Mouse (Mus musculus): ENCODE results near the gene Serp1. TPM values are rescaled to one million over a fixed set of nuclear protein-coding genes. Genes with fewer than 3 reads are reported as not detected.

Serp1 gene
- polyA plus RNA-seq, 1 experiment from 2014 or later = 140 TPM

DNA sequence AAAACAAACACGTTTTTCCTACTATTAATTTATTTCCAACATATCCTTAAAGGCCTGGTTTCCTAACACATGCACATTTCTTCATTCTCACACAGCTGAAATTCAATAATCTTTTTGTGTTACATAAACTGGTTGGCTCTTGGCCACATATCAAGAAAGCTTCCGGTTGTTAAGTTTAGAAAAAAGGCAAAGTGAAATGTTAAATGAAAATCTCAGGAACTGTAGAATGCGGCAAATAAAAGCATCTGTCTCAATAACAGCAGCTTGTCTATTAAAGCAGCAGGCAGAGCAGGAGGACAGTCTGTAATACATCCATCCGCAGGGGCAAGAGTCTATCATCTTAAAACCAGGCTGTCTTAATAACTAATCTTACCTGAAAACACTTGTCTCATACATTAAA lies 1.4 kb downstream of the Serp1 start:
- Histone ChIP-seq H3K36me3 (ENCODE audit: control insufficient read depth, insufficient read depth, low read length) (peaks cover 12% of the 10 kb centered on the region), H3K9me3 (ENCODE audit: control insufficient read depth, low read length) (no peaks in the 10 kb centered on the region), H3K4me1 (replicated peaks; ENCODE audit: control insufficient read depth, insufficient read depth, low read length) (peaks cover 9% of the 10 kb centered on the region), H3K4me3 (ENCODE audit: low read length) (peak overlapping the region; percentile 68), H3K4me2 (ENCODE audit: low read depth, low read length) (peak overlapping the region; percentile 74), H3K27ac (ENCODE audit: low read length) (no peak overlapping the region), H3K9ac (ENCODE audit: low read length) (0 out of 2 replicates have a peak overlapping the region, but pooled peaks have one; percentile 35), H3K27me3 (ENCODE audit: control insufficient read depth, insufficient read depth, low read depth, low read length) (no peaks in the 10 kb centered on the region)
- 35% methylated on average over 4 of the region's 4 CpGs for WGBS
- no peak for ATAC-seq (ENCODE audit: low read depth)

DNA sequence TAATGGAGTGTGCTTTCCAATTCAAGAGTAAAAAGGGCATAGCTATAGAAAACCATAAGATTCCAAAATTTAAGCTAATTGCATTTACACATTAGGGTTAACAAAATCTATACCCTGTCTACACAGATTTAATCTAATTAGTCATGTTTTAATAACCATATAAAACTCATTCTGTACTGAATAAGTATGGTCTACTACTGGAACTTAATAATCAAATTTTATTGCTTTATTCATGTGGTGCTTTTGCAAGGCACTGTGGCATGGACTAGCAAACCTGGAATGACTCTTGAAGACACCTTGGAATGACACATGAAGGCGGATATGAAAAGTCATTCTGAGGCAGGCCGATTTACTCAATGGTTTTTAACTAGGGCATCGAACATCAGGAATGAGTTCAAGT lies 2.3 kb downstream of the Serp1 start:
- no peak overlapping the region for H3K9ac ChIP-seq (ENCODE audit: low read length)
- no peaks in the 10 kb centered on the region for H3K9me3 ChIP-seq (ENCODE audit: control insufficient read depth, low read length)
- H3K36me3 ChIP-seq (ENCODE audit: control insufficient read depth, insufficient read depth, low read length) = peaks cover 12% of the 10 kb centered on the region
- H3K4me2 ChIP-seq (ENCODE audit: low read depth, low read length) = no peak overlapping the region
- ATAC-seq (ENCODE audit: low read depth) = no peak
- H3K4me3 ChIP-seq (ENCODE audit: low read length) = no peak overlapping the region
- H3K4me1 ChIP-seq (replicated peaks; ENCODE audit: control insufficient read depth, insufficient read depth, low read length) = peaks cover 9% of the 10 kb centered on the region
- 88% methylated on average over 3 of the region's 3 CpGs for WGBS
- H3K27ac ChIP-seq (ENCODE audit: low read length) = no peak overlapping the region
- no peaks in the 10 kb centered on the region for H3K27me3 ChIP-seq (ENCODE audit: control insufficient read depth, insufficient read depth, low read depth, low read length)

DNA sequence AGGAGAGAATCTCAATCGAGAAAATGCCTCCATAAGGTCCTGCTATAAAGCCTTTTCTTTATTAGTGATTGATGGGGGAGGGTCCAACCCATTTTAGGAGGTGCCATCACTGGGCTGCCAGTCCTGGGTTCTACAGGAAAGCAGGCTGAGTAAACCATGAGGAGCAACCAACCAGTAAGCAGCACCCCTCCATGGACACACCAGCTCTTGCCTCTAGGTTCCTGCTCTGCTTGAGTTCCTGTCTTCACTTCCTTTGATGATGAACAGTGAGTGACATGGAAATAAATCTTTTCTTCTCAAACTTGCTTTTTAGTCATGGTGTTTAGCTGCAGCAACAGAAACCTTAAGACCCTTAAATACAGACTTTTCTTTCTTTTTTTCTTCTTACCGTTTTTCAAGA lies 4.3 kb downstream of the Serp1 start:
- H3K9ac ChIP-seq (ENCODE audit: low read length) = no peak overlapping the region
- H3K27ac ChIP-seq (ENCODE audit: low read length) = no peak overlapping the region
- no peaks in the 10 kb centered on the region for H3K9me3 ChIP-seq (ENCODE audit: control insufficient read depth, low read length)
- peaks cover 12% of the 10 kb centered on the region for H3K36me3 ChIP-seq (ENCODE audit: control insufficient read depth, insufficient read depth, low read length)
- no peaks in the 10 kb centered on the region for H3K27me3 ChIP-seq (ENCODE audit: control insufficient read depth, insufficient read depth, low read depth, low read length)
- H3K4me3 ChIP-seq (ENCODE audit: low read length) = no peak overlapping the region
- H3K4me2 ChIP-seq (ENCODE audit: low read depth, low read length) = no peak overlapping the region
- ATAC-seq (ENCODE audit: low read depth) = no peak
- WGBS = 87% methylated on average over 2 of the region's 2 CpGs
- peaks cover 9% of the 10 kb centered on the region for H3K4me1 ChIP-seq (replicated peaks; ENCODE audit: control insufficient read depth, insufficient read depth, low read length)

DNA sequence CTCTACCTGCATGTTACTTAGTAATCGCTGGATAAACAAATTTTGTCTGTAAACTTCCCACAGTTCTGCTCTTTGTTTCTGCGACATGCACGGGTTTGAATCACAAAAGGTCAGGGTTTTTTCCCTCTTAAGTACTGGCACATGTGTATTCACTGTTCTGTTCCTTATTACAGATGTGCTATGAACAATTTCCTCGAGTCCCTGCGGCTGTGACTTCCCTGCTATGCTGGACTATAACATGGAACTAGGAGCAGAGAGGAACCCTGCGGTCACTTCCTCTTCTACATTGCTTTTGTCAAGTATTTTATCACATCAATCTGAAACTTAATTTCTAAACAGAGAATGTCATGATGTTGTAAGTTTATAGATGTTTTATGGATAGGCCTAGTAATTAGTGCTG lies 5.4 kb downstream of the Serp1 start:
- H3K27me3 ChIP-seq (ENCODE audit: control insufficient read depth, insufficient read depth, low read depth, low read length) = no peaks in the 10 kb centered on the region
- H3K27ac ChIP-seq (ENCODE audit: low read length) = no peak overlapping the region
- no peak overlapping the region for H3K4me3 ChIP-seq (ENCODE audit: low read length)
- 86% methylated on average over 6 of the region's 6 CpGs for WGBS
- no peak overlapping the region for H3K9ac ChIP-seq (ENCODE audit: low read length)
- peaks cover 12% of the 10 kb centered on the region for H3K36me3 ChIP-seq (ENCODE audit: control insufficient read depth, insufficient read depth, low read length)
- H3K4me1 ChIP-seq (replicated peaks; ENCODE audit: control insufficient read depth, insufficient read depth, low read length) = peaks cover 9% of the 10 kb centered on the region
- no peak for ATAC-seq (ENCODE audit: low read depth)
- no peak overlapping the region for H3K4me2 ChIP-seq (ENCODE audit: low read depth, low read length)
- H3K9me3 ChIP-seq (ENCODE audit: control insufficient read depth, low read length) = no peaks in the 10 kb centered on the region

DNA sequence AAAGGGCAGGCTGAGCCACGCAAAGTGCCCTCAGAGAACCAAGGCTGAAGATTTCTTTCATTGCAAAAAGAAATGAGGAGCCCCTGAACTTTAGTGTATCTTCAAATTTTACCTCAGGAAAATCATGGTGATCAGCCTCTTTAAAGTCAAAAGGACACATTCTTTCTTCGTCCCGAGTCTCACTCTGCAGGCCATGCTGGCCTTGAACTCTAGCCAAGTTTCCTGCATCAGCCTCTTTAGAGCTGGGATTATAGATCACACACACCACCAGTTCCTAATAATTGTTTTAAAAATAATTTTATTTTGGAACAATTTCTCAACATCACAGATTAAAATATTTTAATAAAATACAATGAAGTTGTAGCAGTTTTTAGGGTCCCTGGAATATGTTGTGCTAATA lies 6.2 kb downstream of the Serp1 start:
- Histone ChIP-seq H3K27me3 (ENCODE audit: control insufficient read depth, insufficient read depth, low read depth, low read length) (no peaks in the 10 kb centered on the region), H3K9me3 (ENCODE audit: control insufficient read depth, low read length) (no peaks in the 10 kb centered on the region), H3K4me1 (replicated peaks; ENCODE audit: control insufficient read depth, insufficient read depth, low read length) (peaks cover 9% of the 10 kb centered on the region), H3K27ac (ENCODE audit: low read length) (no peak overlapping the region), H3K4me2 (ENCODE audit: low read depth, low read length) (no peak overlapping the region), H3K4me3 (ENCODE audit: low read length) (no peak overlapping the region), H3K9ac (ENCODE audit: low read length) (no peak overlapping the region), H3K36me3 (ENCODE audit: control insufficient read depth, insufficient read depth, low read length) (peaks cover 12% of the 10 kb centered on the region)
- 35% methylated on average over 3 of the region's 3 CpGs for WGBS
- ATAC-seq (ENCODE audit: low read depth) = no peak

DNA sequence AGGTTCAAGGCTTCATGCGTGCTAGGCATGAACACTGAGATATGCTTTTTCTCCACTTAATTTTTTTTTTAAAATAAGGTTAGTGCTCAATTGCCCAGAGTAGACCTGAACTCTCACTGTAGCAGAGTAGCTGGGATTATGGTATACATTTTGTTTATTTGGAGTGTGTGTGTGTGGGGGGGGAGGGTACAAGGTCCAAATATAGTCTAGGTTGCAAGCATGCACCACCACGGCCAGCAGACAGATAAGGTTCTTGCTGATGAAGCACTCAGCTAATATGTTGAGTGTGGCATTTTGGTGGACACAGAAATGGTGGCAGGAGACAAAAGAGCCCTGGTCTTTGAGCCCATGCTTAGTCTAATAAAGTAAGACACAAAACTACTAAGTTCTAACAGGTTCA lies 6.7 kb downstream of the Serp1 start:
- WGBS = 74% methylated on average over 2 of the region's 2 CpGs
- no peak overlapping the region for H3K27ac ChIP-seq (ENCODE audit: low read length)
- H3K4me2 ChIP-seq (ENCODE audit: low read depth, low read length) = no peak overlapping the region
- no peaks in the 10 kb centered on the region for H3K27me3 ChIP-seq (ENCODE audit: control insufficient read depth, insufficient read depth, low read depth, low read length)
- no peak overlapping the region for H3K4me3 ChIP-seq (ENCODE audit: low read length)
- ATAC-seq (ENCODE audit: low read depth) = no peak
- no peak overlapping the region for H3K9ac ChIP-seq (ENCODE audit: low read length)
- no peaks in the 10 kb centered on the region for H3K9me3 ChIP-seq (ENCODE audit: control insufficient read depth, low read length)
- peaks cover 12% of the 10 kb centered on the region for H3K36me3 ChIP-seq (ENCODE audit: control insufficient read depth, insufficient read depth, low read length)
- peaks cover 4% of the 10 kb centered on the region for H3K4me1 ChIP-seq (replicated peaks; ENCODE audit: control insufficient read depth, insufficient read depth, low read length)

DNA sequence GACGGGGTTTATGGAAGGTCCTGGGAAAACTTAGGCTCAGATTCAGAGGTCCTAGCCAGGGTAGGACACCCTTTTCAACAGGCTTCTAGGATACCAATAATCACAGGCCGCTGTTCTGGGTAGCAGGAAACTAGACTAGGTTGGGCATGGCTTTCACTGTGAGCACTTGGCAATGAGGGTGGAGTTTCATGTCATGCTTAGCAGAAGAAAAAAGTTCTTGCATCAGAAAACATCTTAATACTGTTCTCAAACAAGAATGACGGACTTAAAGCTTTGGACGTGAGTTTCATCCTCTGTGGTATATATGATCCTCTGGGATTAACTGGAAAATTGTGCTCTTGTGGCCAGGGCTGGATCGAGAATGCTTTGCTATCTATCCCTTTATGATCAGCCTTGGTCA lies 7.9 kb downstream of the Serp1 start:
- Histone ChIP-seq H3K4me3 (ENCODE audit: low read length) (no peak overlapping the region), H3K27ac (ENCODE audit: low read length) (no peak overlapping the region), H3K9ac (ENCODE audit: low read length) (no peak overlapping the region), H3K4me1 (replicated peaks; ENCODE audit: control insufficient read depth, insufficient read depth, low read length) (no peaks in the 10 kb centered on the region), H3K27me3 (ENCODE audit: control insufficient read depth, insufficient read depth, low read depth, low read length) (no peaks in the 10 kb centered on the region), H3K9me3 (ENCODE audit: control insufficient read depth, low read length) (no peaks in the 10 kb centered on the region), H3K36me3 (ENCODE audit: control insufficient read depth, insufficient read depth, low read length) (peaks cover 7% of the 10 kb centered on the region), H3K4me2 (ENCODE audit: low read depth, low read length) (no peak overlapping the region)
- ATAC-seq (ENCODE audit: low read depth) = no peak
- WGBS = 75% methylated on average over 5 of the region's 5 CpGs

DNA sequence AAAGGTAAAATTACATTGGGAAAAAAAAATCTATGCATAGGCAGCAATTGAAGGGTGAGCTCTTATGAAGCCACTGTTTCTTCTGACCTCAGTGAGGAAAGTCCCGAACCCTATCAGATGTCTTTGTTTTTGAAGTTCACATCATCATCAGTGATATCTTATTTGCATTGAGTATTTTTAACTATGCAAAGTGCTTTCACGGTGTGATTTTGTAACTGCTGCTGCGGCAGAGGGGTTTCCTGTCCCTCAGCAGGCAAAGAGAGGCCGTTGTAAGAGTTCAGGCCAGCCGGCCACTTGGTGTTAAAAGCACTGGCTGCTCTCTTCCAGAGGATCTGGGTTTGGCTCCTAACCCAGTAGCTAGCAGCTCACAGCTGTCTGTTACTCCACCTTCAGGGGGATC lies 8.4 kb downstream of the Serp1 start:
- Histone ChIP-seq H3K9me3 (ENCODE audit: control insufficient read depth, low read length) (no peaks in the 10 kb centered on the region), H3K4me1 (replicated peaks; ENCODE audit: control insufficient read depth, insufficient read depth, low read length) (no peaks in the 10 kb centered on the region), H3K9ac (ENCODE audit: low read length) (no peak overlapping the region), H3K4me3 (ENCODE audit: low read length) (no peak overlapping the region), H3K27me3 (ENCODE audit: control insufficient read depth, insufficient read depth, low read depth, low read length) (no peaks in the 10 kb centered on the region), H3K4me2 (ENCODE audit: low read depth, low read length) (no peak overlapping the region), H3K36me3 (ENCODE audit: control insufficient read depth, insufficient read depth, low read length) (peaks cover 7% of the 10 kb centered on the region), H3K27ac (ENCODE audit: low read length) (no peak overlapping the region)
- 50% methylated on average over 5 of the region's 5 CpGs for WGBS
- ATAC-seq (ENCODE audit: low read depth) = no peak

DNA sequence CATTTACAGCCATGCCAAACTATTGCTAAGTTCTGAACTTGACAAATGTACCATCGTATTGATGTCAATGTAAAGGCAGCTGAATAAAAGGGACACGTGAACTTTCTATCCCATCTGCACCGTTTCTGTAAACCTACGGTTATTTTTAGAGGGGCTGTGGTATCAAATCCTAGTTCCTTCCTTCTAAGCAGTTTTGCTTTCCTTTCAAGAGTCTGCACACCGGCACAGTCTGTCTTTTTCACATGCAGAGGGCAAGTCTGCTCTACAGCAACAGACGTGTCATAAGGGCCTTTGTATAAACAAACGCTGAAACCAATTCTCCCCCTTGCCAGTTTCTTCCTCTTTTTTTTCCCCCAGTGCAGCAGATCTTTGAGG lies 9.1 kb downstream of the Serp1 start:
- Histone ChIP-seq H3K9me3 (ENCODE audit: control insufficient read depth, low read length) (no peaks in the 10 kb centered on the region), H3K4me3 (ENCODE audit: low read length) (no peak overlapping the region), H3K4me1 (replicated peaks; ENCODE audit: control insufficient read depth, insufficient read depth, low read length) (no peaks in the 10 kb centered on the region), H3K27me3 (ENCODE audit: control insufficient read depth, insufficient read depth, low read depth, low read length) (no peaks in the 10 kb centered on the region), H3K9ac (ENCODE audit: low read length) (no peak overlapping the region), H3K36me3 (ENCODE audit: control insufficient read depth, insufficient read depth, low read length) (peaks cover 7% of the 10 kb centered on the region), H3K27ac (ENCODE audit: low read length) (no peak overlapping the region), H3K4me2 (ENCODE audit: low read depth, low read length) (no peak overlapping the region)
- ATAC-seq (ENCODE audit: low read depth) = no peak
- WGBS = 27% methylated on average over 7 of the region's 7 CpGs

DNA sequence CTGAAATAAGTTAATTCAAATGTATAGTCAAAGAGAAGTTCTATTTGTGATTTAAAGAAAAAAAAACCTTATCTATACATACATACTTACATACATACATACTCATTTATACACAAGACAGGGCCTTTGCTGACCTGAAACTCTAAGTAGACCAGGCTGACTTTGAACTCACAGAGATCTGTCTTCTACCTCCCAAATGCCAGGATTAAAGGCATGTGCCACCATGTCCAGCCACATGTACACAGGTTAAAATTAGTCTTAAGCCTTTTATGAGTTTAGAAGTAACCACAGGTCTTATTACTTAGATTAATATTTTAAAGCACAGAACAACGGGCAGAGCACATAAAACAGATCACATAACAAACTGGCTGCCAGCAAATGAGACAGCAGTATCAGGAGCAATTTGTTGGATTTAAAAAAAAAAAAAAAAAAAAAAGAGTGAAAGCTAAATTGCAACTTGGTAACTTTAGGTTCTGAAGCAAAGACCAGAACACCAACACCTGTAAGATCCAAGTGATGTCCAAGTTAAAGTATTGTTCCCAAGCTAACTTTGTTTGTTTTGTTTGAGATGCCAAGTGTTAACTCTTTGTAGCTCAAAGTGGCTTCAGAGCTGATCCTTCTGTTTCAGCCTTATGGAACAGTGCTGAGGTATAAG lies 9.6 kb downstream of the Serp1 start:
- Histone ChIP-seq H3K4me2 (ENCODE audit: low read depth, low read length) (no peak overlapping the region), H3K9ac (ENCODE audit: low read length) (no peak overlapping the region), H3K27me3 (ENCODE audit: control insufficient read depth, insufficient read depth, low read depth, low read length) (no peaks in the 10 kb centered on the region), H3K36me3 (ENCODE audit: control insufficient read depth, insufficient read depth, low read length) (peaks cover 3% of the 10 kb centered on the region; the same call in 1 of the 2 replicates), H3K9me3 (ENCODE audit: control insufficient read depth, low read length) (no peaks in the 10 kb centered on the region), H3K4me3 (ENCODE audit: low read length) (no peak overlapping the region), H3K27ac (ENCODE audit: low read length) (no peak overlapping the region), H3K4me1 (replicated peaks; ENCODE audit: control insufficient read depth, insufficient read depth, low read length) (no peaks in the 10 kb centered on the region)
- 45% methylated on average over 1 of the region's 1 CpGs for WGBS
- no peak for ATAC-seq (ENCODE audit: low read depth)
